Mouse (Mus musculus) heart, postnatal 10 days (tissue): ENCODE results near the gene Tdrd12. TPM values are rescaled to one million over a fixed set of nuclear protein-coding genes. Genes with fewer than 3 reads are reported as not detected.

Experiments
- DNase-seq, 2 experiments: peaks; one replicate each; pipeline ENCODE4 v3.0.0; 2021
- intact Hi-C: fragments of 180-260 bp; cut with DNase I; formaldehyde crosslinking; loops from one replicate; pipeline ENCODE4 v1.15.1; 2025
- total RNA-seq, 2 experiments: library from RNA; stranded (reverse); gene quantifications; 2 replicates each; pipeline ENCODE4 v1.2.3; 2021

Tdrd12 gene
- total RNA-seq, 2 experiments from 2014 or later: 0.60 to 1.3 TPM

GRCm38 (mm10) chr7:35456091-35456814, 81.3 kb downstream of the Tdrd12 start:
- intact Hi-C loops: no loop called here
- no peak for DNase-seq

GRCm38 (mm10) chr7:35448867-35449266, 88.7 kb downstream of the Tdrd12 start:
- DNase-seq: no peak
- intact Hi-C loops: no loop called here

- no peak for DNase-seq
- intact Hi-C loops: no loop called here
Measured at GRCm38 (mm10) chr7:35447996-35448846, 89.3 kb downstream of the Tdrd12 start, which contains the start of gene Slc7a9. TSS of gene Slc7a9 (plus strand) at chr7:35448796.

GRCm38 (mm10) chr7:35447501-35447900, 90.0 kb downstream of the Tdrd12 start:
- DNase-seq: no peak
- intact Hi-C loops: no loop called here

DNA sequence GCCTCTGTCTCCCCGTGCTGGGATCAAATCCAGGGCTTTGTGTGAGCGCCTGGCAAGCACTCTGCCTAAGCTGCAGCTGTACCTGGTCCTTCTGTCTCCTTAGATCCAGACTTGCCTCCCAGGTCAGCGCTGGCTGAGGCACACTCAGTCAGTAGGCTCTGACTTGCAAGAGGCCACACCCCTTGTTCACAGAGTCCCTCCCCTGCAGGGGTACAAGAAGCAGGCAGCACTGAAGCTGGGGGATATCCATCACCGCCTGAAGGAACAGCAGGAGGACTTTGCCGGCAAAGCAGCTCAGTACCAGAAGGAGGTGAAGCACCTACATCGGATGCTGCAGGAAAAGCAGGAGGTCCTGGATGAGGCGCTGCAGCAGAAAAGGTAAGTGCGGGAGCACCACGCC, 102.3 kb downstream of the Tdrd12 start:
- intact Hi-C loops: no loop called here
- DNase-seq: no peak

GRCm38 (mm10) chr7:35428146-35428545, 109.4 kb downstream of the Tdrd12 start:
- no peak for DNase-seq
- intact Hi-C loops: no loop called here

DNA sequence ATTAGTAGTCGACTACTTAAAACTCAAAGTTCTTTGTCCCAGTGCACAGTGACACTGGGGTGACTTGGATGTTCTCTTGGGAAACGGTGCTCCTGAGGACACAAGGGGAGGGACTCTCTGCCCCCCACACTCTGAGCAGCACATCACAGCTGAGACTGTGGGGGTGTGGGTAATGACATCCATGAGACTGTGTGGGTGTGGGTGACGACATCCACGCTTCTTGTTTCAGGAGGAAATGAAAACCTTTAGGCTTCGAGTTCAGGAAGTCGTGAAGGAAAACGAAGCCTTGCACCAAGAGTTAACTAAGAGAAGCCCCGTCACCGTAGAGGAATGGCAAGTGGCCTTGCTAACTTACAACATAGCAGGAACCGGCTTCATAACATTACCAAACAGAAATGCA, 114.5 kb downstream of the Tdrd12 start:
- DNase-seq: no peak
- intact Hi-C loops: no loop called here

Other genes starting within 250 kb of the Tdrd12 start
- 10 to 100 TPM in 1 of 2 experiments, 1 to 10 TPM in 1; 9.2 to 12.1 TPM for gene Gpatch1, start 219.3 kb downstream of the Tdrd12 start, total RNA-seq
- gene Rhpn2, start 203.6 kb downstream of the Tdrd12 start, total RNA-seq: 1 to 10 TPM; 3.5 to 5.6 TPM
- 1 to 10 TPM; 3.8 to 4.6 TPM for gene Faap24, start 140.9 kb downstream of the Tdrd12 start, total RNA-seq
- 10 to 100 TPM; 16.0 to 18.4 TPM for gene Cep89, start 140.7 kb downstream of the Tdrd12 start, total RNA-seq
- not detected for gene Slc7a9, start 88.9 kb downstream of the Tdrd12 start, total RNA-seq
- gene Nudt19, start 18.6 kb upstream of the Tdrd12 start, total RNA-seq: 10 to 100 TPM; 74.6 to 83.4 TPM
- under 1 TPM; 0.10 to 0.12 TPM for gene Rgs9bp, start 47.8 kb upstream of the Tdrd12 start, total RNA-seq
- gene Ankrd27, start 48.5 kb upstream of the Tdrd12 start, total RNA-seq: 10 to 100 TPM; 15.6 to 16.4 TPM
- 100 to 1,000 TPM; 101 to 104 TPM for gene Pdcd5, start 109.8 kb upstream of the Tdrd12 start, total RNA-seq
- gene Dpy19l3, start 216.7 kb upstream of the Tdrd12 start, total RNA-seq: 1 to 10 TPM; 8.9 to 9.0 TPM